Mouse (Mus musculus) erythroblast, embryonic 14.5 days (primary cell): ENCODE data around the gene Slc16a9.

ENCODE experiments used
- GATA1 ChIP-seq: IDR thresholded peaks from 2 replicates; pipeline ENCODE4 v1.6.1; 2012; ENCODE audit warnings: low read length, inconsistent platforms, mixed read lengths
- TAL1 ChIP-seq: IDR thresholded peaks from 3 replicates; pipeline ENCODE4 v1.6.1; 2012; ENCODE audit warnings: low read length, inconsistent platforms, mixed read lengths

GRCm38 (mm10) chr10:70288406-70289327, 43.8 kb downstream of the Slc16a9 start:
- TF ChIP-seq GATA1 (no peak), TAL1 (no peak)
